Mouse (Mus musculus): ENCODE data around the gene Olfr764-ps1. TPM values are rescaled to one million over a fixed set of nuclear protein-coding genes. Genes with fewer than 3 reads are reported as not detected.
"Not testable (repeated sequence)": the region's sequence is repeated elsewhere in the genome, so short reads cannot be mapped to it uniquely, and the experiment has no call there.

Olfr764-ps1 gene
- not detected in 2 replicates for polyA plus RNA-seq (2015; fragmentation: Nextera tagmentation; extraction: Ambion mirVana)

- H3K27ac ChIP-seq (ENCODE audit: low read length) = no peak within 1 kb of the TSS
- H3K4me1 ChIP-seq (ENCODE audit: insufficient read depth, low read length) = no peaks in the 10 kb centered on the region
- no peak for ATAC-seq (ENCODE audit: low FRiP score, low TSS enrichment)
- no peak within 1 kb of the TSS for H3K4me2 ChIP-seq (replicated peaks; ENCODE audit: low read depth, low read length)
- H3K9me3 ChIP-seq (ENCODE audit: low read length) = no peaks in the 10 kb centered on the region
- no peaks in the 10 kb centered on the region for H3K36me3 ChIP-seq (ENCODE audit: insufficient read depth, low read length)
- no peak within 1 kb of the TSS for H3K4me3 ChIP-seq (ENCODE audit: low read length)
- no peaks in the 10 kb centered on the region for H3K27me3 ChIP-seq (ENCODE audit: insufficient read depth, low read length)
- WGBS = 77% methylated on average over 3 of the region's 3 CpGs
- H3K9ac ChIP-seq (replicated peaks; ENCODE audit: low read length) = no peak within 1 kb of the TSS
Observed at GRCm38 (mm10) chr10:129039796-129040195, at the start of gene Olfr764-ps1. Gene Olfr764-ps1, minus strand, starts transcription at chr10:129039896.

- ATAC-seq (ENCODE audit: low FRiP score, low TSS enrichment); H3K36me3 ChIP-seq (ENCODE audit: insufficient read depth, low read length); H3K4me3 ChIP-seq (ENCODE audit: low read length); H3K27ac ChIP-seq (ENCODE audit: low read length); H3K9me3 ChIP-seq (ENCODE audit: low read length); H3K4me2 ChIP-seq (replicated peaks; ENCODE audit: low read depth, low read length); H3K4me1 ChIP-seq (ENCODE audit: insufficient read depth, low read length); H3K9ac ChIP-seq (replicated peaks; ENCODE audit: low read length); H3K27me3 ChIP-seq (ENCODE audit: insufficient read depth, low read length): not testable (repeated sequence)
Observed at GRCm38 (mm10) chr10:129082810-129083209, 43.1 kb upstream of the Olfr764-ps1 start, which contains the start of gene Olfr767. Gene Olfr767, minus strand, starts transcription at chr10:129082910.

- 89% methylated on average over 2 of the region's 2 CpGs for WGBS
Observed at GRCm38 (mm10) chr10:129068877-129069276, 29.2 kb upstream of the Olfr764-ps1 start, which contains the start of gene Olfr766-ps1. Gene Olfr766-ps1, minus strand, starts transcription at chr10:129068977.

GRCm38 (mm10) chr10:129049898-129050297 is 10.2 kb upstream of the Olfr764-ps1 start, which contains the start of gene Olfr765:
Gene Olfr765, minus strand, starts transcription at chr10:129049998.
- H3K4me1 ChIP-seq (ENCODE audit: insufficient read depth, low read length); H3K9me3 ChIP-seq (ENCODE audit: low read length); ATAC-seq (ENCODE audit: low FRiP score, low TSS enrichment): not testable (repeated sequence)

More at GRCm38 (mm10) chr10:129068877-129069276, 29.2 kb upstream of the Olfr764-ps1 start, which contains the start of gene Olfr766-ps1:
- H3K9me3 ChIP-seq (ENCODE audit: low read length) = no peaks in the 10 kb centered on the region
- no peak for ATAC-seq (ENCODE audit: low FRiP score, low TSS enrichment)
- H3K4me3 ChIP-seq (ENCODE audit: low read length) = no peak within 1 kb of the TSS
- H3K27ac ChIP-seq (ENCODE audit: low read length) = no peak within 1 kb of the TSS
- H3K4me2 ChIP-seq (replicated peaks; ENCODE audit: low read depth, low read length) = no peak within 1 kb of the TSS
- no peak within 1 kb of the TSS for H3K9ac ChIP-seq (replicated peaks; ENCODE audit: low read length)
- no peaks in the 10 kb centered on the region for H3K36me3 ChIP-seq (ENCODE audit: insufficient read depth, low read length)
- H3K27me3 ChIP-seq (ENCODE audit: insufficient read depth, low read length) = no peaks in the 10 kb centered on the region
- H3K4me1 ChIP-seq (ENCODE audit: insufficient read depth, low read length) = no peaks in the 10 kb centered on the region

GRCm38 (mm10) chr10:129028343-129028742 is 11.4 kb downstream of the Olfr764-ps1 start:
- Histone ChIP-seq H3K4me2 (replicated peaks; ENCODE audit: low read depth, low read length) (no peak overlapping the region), H3K36me3 (ENCODE audit: insufficient read depth, low read length) (no peaks in the 10 kb centered on the region), H3K4me1 (ENCODE audit: insufficient read depth, low read length) (no peaks in the 10 kb centered on the region), H3K27me3 (ENCODE audit: insufficient read depth, low read length) (no peaks in the 10 kb centered on the region), H3K9me3 (ENCODE audit: low read length) (no peaks in the 10 kb centered on the region), H3K9ac (replicated peaks; ENCODE audit: low read length) (no peak overlapping the region), H3K4me3 (ENCODE audit: low read length) (no peak overlapping the region), H3K27ac (ENCODE audit: low read length) (no peak overlapping the region)
- 24% methylated on average over 2 of the region's 2 CpGs for WGBS
- peak; percentile 46; the same call in 1 of the 2 replicates for ATAC-seq (ENCODE audit: low FRiP score, low TSS enrichment)

More at GRCm38 (mm10) chr10:129049898-129050297, 10.2 kb upstream of the Olfr764-ps1 start, which contains the start of gene Olfr765:
- H3K27me3 ChIP-seq (ENCODE audit: insufficient read depth, low read length); H3K27ac ChIP-seq (ENCODE audit: low read length); H3K9ac ChIP-seq (replicated peaks; ENCODE audit: low read length); H3K36me3 ChIP-seq (ENCODE audit: insufficient read depth, low read length); H3K4me2 ChIP-seq (replicated peaks; ENCODE audit: low read depth, low read length); H3K4me3 ChIP-seq (ENCODE audit: low read length): not testable (repeated sequence)

GRCm38 (mm10) chr10:129026018-129026662 is 13.6 kb downstream of the Olfr764-ps1 start:
- H3K9me3 ChIP-seq (ENCODE audit: low read length) = no peaks in the 10 kb centered on the region
- no peak overlapping the region for H3K27ac ChIP-seq (ENCODE audit: low read length)
- peak; percentile 51; the same call in 1 of the 2 replicates for ATAC-seq (ENCODE audit: low FRiP score, low TSS enrichment)
- H3K9ac ChIP-seq (replicated peaks; ENCODE audit: low read length) = no peak overlapping the region
- H3K36me3 ChIP-seq (ENCODE audit: insufficient read depth, low read length) = no peaks in the 10 kb centered on the region
- H3K4me2 ChIP-seq (replicated peaks; ENCODE audit: low read depth, low read length) = no peak overlapping the region
- WGBS = 61% methylated on average over 3 of the region's 3 CpGs
- no peak overlapping the region for H3K4me3 ChIP-seq (ENCODE audit: low read length)
- H3K27me3 ChIP-seq (ENCODE audit: insufficient read depth, low read length) = no peaks in the 10 kb centered on the region
- no peaks in the 10 kb centered on the region for H3K4me1 ChIP-seq (ENCODE audit: insufficient read depth, low read length)

- Histone ChIP-seq H3K4me1 (ENCODE audit: insufficient read depth, low read length) (no peaks in the 10 kb centered on the region), H3K4me3 (ENCODE audit: low read length) (no peak overlapping the region), H3K9ac (replicated peaks; ENCODE audit: low read length) (no peak overlapping the region), H3K27ac (ENCODE audit: low read length) (no peak overlapping the region), H3K27me3 (ENCODE audit: insufficient read depth, low read length) (no peaks in the 10 kb centered on the region), H3K9me3 (ENCODE audit: low read length) (no peaks in the 10 kb centered on the region), H3K4me2 (replicated peaks; ENCODE audit: low read depth, low read length) (no peak overlapping the region), H3K36me3 (ENCODE audit: insufficient read depth, low read length) (no peaks in the 10 kb centered on the region)
- ATAC-seq (ENCODE audit: low FRiP score, low TSS enrichment) = peak; percentile 23; the same call in 1 of the 2 replicates
Observed at GRCm38 (mm10) chr10:129023319-129023718, 16.4 kb downstream of the Olfr764-ps1 start.

GRCm38 (mm10) chr10:129014477-129014876 is 25.2 kb downstream of the Olfr764-ps1 start:
- no peak overlapping the region for H3K4me2 ChIP-seq (replicated peaks; ENCODE audit: low read depth, low read length)
- H3K4me3 ChIP-seq (ENCODE audit: low read length) = no peak overlapping the region
- H3K27ac ChIP-seq (ENCODE audit: low read length) = no peak overlapping the region
- H3K9me3 ChIP-seq (ENCODE audit: low read length) = no peaks in the 10 kb centered on the region
- no peaks in the 10 kb centered on the region for H3K36me3 ChIP-seq (ENCODE audit: insufficient read depth, low read length)
- H3K9ac ChIP-seq (replicated peaks; ENCODE audit: low read length) = no peak overlapping the region
- H3K4me1 ChIP-seq (ENCODE audit: insufficient read depth, low read length) = no peaks in the 10 kb centered on the region
- ATAC-seq (ENCODE audit: low FRiP score, low TSS enrichment) = no peak
- H3K27me3 ChIP-seq (ENCODE audit: insufficient read depth, low read length) = no peaks in the 10 kb centered on the region

GRCm38 (mm10) chr10:129011511-129011910 is 28.2 kb downstream of the Olfr764-ps1 start:
- H3K27me3 ChIP-seq (ENCODE audit: insufficient read depth, low read length) = not testable (repeated sequence)

GRCm38 (mm10) chr10:129010288-129010841 is 29.3 kb downstream of the Olfr764-ps1 start, which contains the start of gene Olfr763:
Gene Olfr763, plus strand, starts transcription at chr10:129010791.
- Histone ChIP-seq H3K9me3 (ENCODE audit: low read length) (peaks cover 4% of the 10 kb centered on the region; the same call in 1 of the 2 replicates), H3K4me1 (ENCODE audit: insufficient read depth, low read length) (no peaks in the 10 kb centered on the region), H3K36me3 (ENCODE audit: insufficient read depth, low read length) (no peaks in the 10 kb centered on the region), H3K4me3 (ENCODE audit: low read length) (no peak within 1 kb of the TSS), H3K9ac (replicated peaks; ENCODE audit: low read length) (no peak within 1 kb of the TSS), H3K27ac (ENCODE audit: low read length) (no peak within 1 kb of the TSS), H3K27me3 (ENCODE audit: insufficient read depth, low read length) (no peaks in the 10 kb centered on the region), H3K4me2 (replicated peaks; ENCODE audit: low read depth, low read length) (no peak within 1 kb of the TSS)
- 61% methylated on average over 2 of the region's 2 CpGs for WGBS
- no peak for ATAC-seq (ENCODE audit: low FRiP score, low TSS enrichment)

More at GRCm38 (mm10) chr10:129011511-129011910, 28.2 kb downstream of the Olfr764-ps1 start:
- H3K9me3 ChIP-seq (ENCODE audit: low read length); H3K4me1 ChIP-seq (ENCODE audit: insufficient read depth, low read length); H3K9ac ChIP-seq (replicated peaks; ENCODE audit: low read length); H3K36me3 ChIP-seq (ENCODE audit: insufficient read depth, low read length); H3K4me3 ChIP-seq (ENCODE audit: low read length); H3K27ac ChIP-seq (ENCODE audit: low read length); H3K4me2 ChIP-seq (replicated peaks; ENCODE audit: low read depth, low read length): not testable (repeated sequence)
- WGBS = 62% methylated on average over 2 of the region's 5 CpGs
- 0 out of 2 replicates have a peak, but pooled peaks have one; percentile 57 for ATAC-seq (ENCODE audit: low FRiP score, low TSS enrichment)

All from kidney, embryonic 16.5 days (tissue).